Mouse (Mus musculus): ENCODE measurements at regions not wholly inside any gene's neighbourhood (a gene's known extent, or its start where the extent isn't known, plus 50 kb on each side); places are given as distances from the start of the nearest gene placed in this dataset.

GRCm38 (mm10) chr4:106191331-106191730 lies 124.7 kb upstream of the Usp24 start:
- H3K4me1 ChIP-seq (ENCODE audit: control insufficient read depth in 1 of 2, insufficient read depth in 2 of 2, low read length in 2 of 2): no peaks in the 10 kb centered on the region
- no peaks in the 10 kb centered on the region for H3K79me2 ChIP-seq (ENCODE audit: control insufficient read depth, insufficient read depth, low read length, poor library complexity)
- no peaks in the 10 kb centered on the region for H3K36me3 ChIP-seq (ENCODE audit: control insufficient read depth in 1 of 2, insufficient read depth in 2 of 2, low read length in 2 of 2)
- no peaks in the 10 kb centered on the region; a peak in 1 of 4 replicates for H3K27me3 ChIP-seq (ENCODE audit: control insufficient read depth in 1 of 2, insufficient read depth in 2 of 2, low read length in 2 of 2)
- H3K9ac ChIP-seq (ENCODE audit: control insufficient read depth, low read depth, low read length, poor library complexity, severe bottlenecking): no peak overlapping the region
- no peak overlapping the region for H3K4me3 ChIP-seq (ENCODE audit: control insufficient read depth in 1 of 2, insufficient read depth in 1 of 2, low read depth in 2 of 2, low read length in 2 of 2)
- no peaks in the 10 kb centered on the region for H3K9me3 ChIP-seq (replicated peaks; ENCODE audit: insufficient read depth, low read length)
- no peak for DNase-seq (ENCODE audit: low read depth, low spot score)
- TF ChIP-seq USF2 (IDR thresholded peaks at IDR 0.05; ENCODE audit: borderline replicate concordance in 1 of 2, insufficient read depth in 1 of 2, low read depth in 1 of 2, low read length in 2 of 2): no peak
- no peak for TF ChIP-seq POLR2AphosphoS2 (IDR thresholded peaks at IDR 0.05; ENCODE audit: low read length)
- no peak for TF ChIP-seq MYC (IDR thresholded peaks at IDR 0.05; ENCODE audit: low read depth, low read length)
- H3K27ac ChIP-seq (ENCODE audit: control insufficient read depth, low read depth, low read length): no peak overlapping the region

- no peaks in the 10 kb centered on the region for H3K36me3 ChIP-seq (ENCODE audit: control insufficient read depth in 1 of 2, insufficient read depth in 2 of 2, low read length in 2 of 2)
- no peak overlapping the region for H3K4me3 ChIP-seq (ENCODE audit: control insufficient read depth in 1 of 2, insufficient read depth in 1 of 2, low read depth in 2 of 2, low read length in 2 of 2)
- no peak overlapping the region for H3K27ac ChIP-seq (ENCODE audit: control insufficient read depth, low read depth, low read length)
- H3K9me3 ChIP-seq (replicated peaks; ENCODE audit: insufficient read depth, low read length): no peaks in the 10 kb centered on the region
- H3K79me2 ChIP-seq (ENCODE audit: control insufficient read depth, insufficient read depth, low read length, poor library complexity): no peaks in the 10 kb centered on the region
- H3K27me3 ChIP-seq (ENCODE audit: control insufficient read depth in 1 of 2, insufficient read depth in 2 of 2, low read length in 2 of 2): no peaks in the 10 kb centered on the region; a peak in 1 of 4 replicates
- no peaks in the 10 kb centered on the region for H3K4me1 ChIP-seq (ENCODE audit: control insufficient read depth in 1 of 2, insufficient read depth in 2 of 2, low read length in 2 of 2)
- no peak for TF ChIP-seq GABPA (IDR thresholded peaks at IDR 0.05; ENCODE audit: low read depth, low read length)
- TF ChIP-seq POLR2AphosphoS5 (IDR thresholded peaks at IDR 0.05; ENCODE audit: borderline replicate concordance, low read depth, low read length): no peak
- no peak for TF ChIP-seq MXI1 (IDR thresholded peaks at IDR 0.05; ENCODE audit: low read depth, low read length)
- TF ChIP-seq TBP (IDR thresholded peaks at IDR 0.05; ENCODE audit: low read depth, low read length): no peak
- H3K9ac ChIP-seq (ENCODE audit: control insufficient read depth, low read depth, low read length, poor library complexity, severe bottlenecking): no peak overlapping the region
- DNase-seq (ENCODE audit: low read depth, low spot score): no peak
Observed at GRCm38 (mm10) chr4:106191843-106192242, 124.2 kb upstream of the Usp24 start.

- no peaks in the 10 kb centered on the region for H3K36me3 ChIP-seq (ENCODE audit: control insufficient read depth in 1 of 2, insufficient read depth in 2 of 2, low read length in 2 of 2)
Observed at GRCm38 (mm10) chr4:106193204-106193945, 122.6 kb upstream of the Usp24 start.

More at GRCm38 (mm10) chr4:106193204-106193945, 122.6 kb upstream of the Usp24 start:
- Histone ChIP-seq H3K9ac (ENCODE audit: control insufficient read depth, low read depth, low read length, poor library complexity, severe bottlenecking) (no peak overlapping the region), H3K27me3 (ENCODE audit: control insufficient read depth in 1 of 2, insufficient read depth in 2 of 2, low read length in 2 of 2) (no peaks in the 10 kb centered on the region; a peak in 1 of 4 replicates), H3K27ac (ENCODE audit: control insufficient read depth, low read depth, low read length) (no peak overlapping the region), H3K9me3 (replicated peaks; ENCODE audit: insufficient read depth, low read length) (no peaks in the 10 kb centered on the region), H3K4me3 (ENCODE audit: control insufficient read depth in 1 of 2, insufficient read depth in 1 of 2, low read depth in 2 of 2, low read length in 2 of 2) (no peak overlapping the region), H3K79me2 (ENCODE audit: control insufficient read depth, insufficient read depth, low read length, poor library complexity) (no peaks in the 10 kb centered on the region), H3K4me1 (ENCODE audit: control insufficient read depth in 1 of 2, insufficient read depth in 2 of 2, low read length in 2 of 2) (no peaks in the 10 kb centered on the region)
- TF ChIP-seq ZNF384 (IDR thresholded peaks at IDR 0.05; ENCODE audit: low read depth, low read length) (no peak), MXI1 (IDR thresholded peaks at IDR 0.05; ENCODE audit: low read depth, low read length) (no peak), TBP (IDR thresholded peaks at IDR 0.05; ENCODE audit: low read depth, low read length) (no peak), CHD2 (IDR thresholded peaks at IDR 0.05; ENCODE audit: low read length) (no peak), USF2 (IDR thresholded peaks at IDR 0.05; ENCODE audit: borderline replicate concordance in 1 of 2, insufficient read depth in 1 of 2, low read depth in 1 of 2, low read length in 2 of 2) (no peak), KAT2A (conservative IDR thresholded peaks at IDR 0.05; ENCODE audit: low read depth, low read length) (no peak), NELFE (IDR thresholded peaks at IDR 0.05; ENCODE audit: low read depth, low read length) (no peak), ETS1 (IDR thresholded peaks at IDR 0.05; ENCODE audit: low read depth, low read length) (no peak), GATA1 (IDR thresholded peaks at IDR 0.05; ENCODE audit: low read depth, low read length) (no peak), SMC3 (IDR thresholded peaks at IDR 0.05; ENCODE audit: low read depth, low read length) (no peak)
- DNase-seq (ENCODE audit: low read depth, low spot score): no peak
